Mouse (Mus musculus): ENCODE measurements around the gene Pfdn4. TPM values are rescaled to one million over a fixed set of nuclear protein-coding genes. Genes with fewer than 3 reads are reported as not detected.
"Not testable (repeated sequence)": the region's sequence is repeated elsewhere in the genome, so short reads cannot be mapped to it uniquely, and the experiment has no call there.

The Pfdn4 gene
- 10 to 100 TPM; 15.4 to 17.2 TPM for total RNA-seq (2021)

DNA sequence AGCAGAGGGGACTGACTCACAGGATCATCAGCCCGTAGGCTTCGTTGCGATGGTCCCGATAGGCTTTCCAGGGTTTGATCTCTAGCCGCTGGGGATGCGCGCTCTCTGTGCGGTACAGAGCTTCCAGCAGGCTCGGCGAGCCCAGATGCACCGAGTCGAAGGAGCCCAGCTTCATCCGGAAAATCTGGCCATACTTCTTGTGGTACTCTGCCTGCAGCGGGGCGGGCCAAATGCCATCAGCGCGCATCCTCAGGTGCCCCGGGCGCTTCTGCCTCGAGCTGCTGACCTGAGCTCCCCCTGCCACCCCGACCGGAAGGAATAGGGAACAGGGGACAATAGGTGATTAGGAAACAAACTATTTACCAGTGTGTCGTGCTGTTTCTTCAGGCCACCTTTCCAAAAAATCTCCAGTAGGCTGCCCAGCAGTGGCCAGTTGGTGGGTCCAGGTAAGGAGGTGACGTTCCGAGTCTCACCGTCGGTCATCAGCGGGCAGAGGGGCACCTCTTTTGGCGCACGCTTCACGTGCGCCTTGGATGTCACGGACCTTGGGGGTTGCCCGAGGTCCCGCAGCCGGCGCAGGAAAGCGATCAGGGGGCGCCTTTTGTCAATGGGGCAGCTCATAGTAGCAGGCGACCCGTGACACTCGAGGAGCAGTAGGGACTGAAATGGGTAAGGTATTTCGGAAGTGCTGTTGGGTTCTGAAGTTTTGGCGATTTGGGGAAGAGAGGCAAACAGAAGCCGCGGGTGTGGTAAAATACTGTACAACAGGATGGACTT, at the start of gene Pfdn4:
Pfdn4 (plus strand) TSS at position 275 of the 777 bp plus-strand sequence.
- DNase-seq, result no peak

DNA sequence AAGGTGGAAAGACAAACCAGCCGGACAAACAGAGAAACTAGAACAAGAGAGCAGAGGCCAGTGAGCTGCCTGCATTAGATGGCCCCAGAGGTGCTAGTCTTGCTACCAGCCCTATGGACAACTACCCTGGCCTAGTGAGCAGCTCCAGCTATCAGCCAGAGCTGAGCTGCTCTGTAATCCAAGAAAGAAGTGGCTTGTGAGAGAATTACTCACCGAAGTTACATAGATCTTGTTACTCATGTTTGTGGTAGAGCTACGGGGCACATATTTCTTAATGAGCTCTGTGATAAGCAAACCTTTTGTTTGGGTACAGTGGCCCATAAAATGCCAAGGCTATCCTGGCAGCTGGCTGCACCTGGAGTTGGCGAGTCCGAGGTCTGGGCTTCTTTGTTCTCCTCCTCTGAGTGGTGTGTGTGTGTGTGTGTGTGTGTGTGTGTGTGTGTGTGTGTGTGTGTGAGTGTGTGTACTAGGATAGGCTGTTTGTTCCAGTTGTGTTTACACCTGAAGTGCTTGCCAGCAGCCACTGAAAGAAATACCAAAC, 49.3 kb upstream of the Pfdn4 start:
- no peak for DNase-seq

GRCm38 (mm10) chr2:170447651-170448050, 48.6 kb upstream of the Pfdn4 start:
- no peak for DNase-seq

DNA sequence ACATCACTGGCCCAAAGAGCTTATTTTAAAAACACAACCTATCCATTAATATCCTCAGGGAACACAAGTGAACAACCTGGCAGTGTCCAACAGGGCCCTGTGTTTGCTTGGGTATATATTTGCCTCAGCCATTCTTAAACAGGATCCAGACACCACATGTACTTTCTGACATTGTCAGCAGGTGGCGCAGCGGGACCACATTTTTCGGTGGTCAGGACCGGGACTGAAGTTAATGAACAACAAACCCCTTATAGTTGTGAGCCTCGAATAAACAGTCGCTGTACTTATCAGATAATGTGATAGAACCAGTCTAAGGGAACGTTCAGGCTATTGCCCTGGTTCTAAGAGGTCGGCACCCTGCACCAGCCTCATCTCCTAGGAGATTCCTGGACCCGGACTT, 45.3 kb upstream of the Pfdn4 start:
- peak; percentile 88 for DNase-seq

GRCm38 (mm10) chr2:170453809-170454208, 42.4 kb upstream of the Pfdn4 start:
- DNase-seq, result not testable (repeated sequence)

- DNase-seq, result no peak
Measured at GRCm38 (mm10) chr2:170459183-170459582, 37.0 kb upstream of the Pfdn4 start.

DNA sequence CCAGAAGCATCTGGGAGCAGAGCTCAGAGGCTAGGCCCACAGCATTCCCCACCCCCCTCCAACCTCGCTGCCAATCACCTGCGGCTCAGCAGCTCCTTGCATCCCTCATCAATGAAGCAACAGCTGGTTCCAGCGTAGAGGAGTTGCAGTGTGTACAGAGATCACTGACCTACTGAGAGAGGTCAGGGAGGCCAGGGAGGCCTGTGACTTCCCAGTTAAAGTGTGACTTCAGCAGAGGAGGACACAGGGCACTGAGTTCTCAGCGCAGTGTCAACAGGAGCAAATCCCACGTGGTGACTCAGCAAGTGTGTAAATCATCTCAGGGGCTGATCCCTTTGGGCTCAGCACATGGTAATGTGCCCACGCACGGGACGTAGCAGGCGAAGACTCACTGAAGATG, 36.4 kb upstream of the Pfdn4 start:
- no peak for DNase-seq

DNA sequence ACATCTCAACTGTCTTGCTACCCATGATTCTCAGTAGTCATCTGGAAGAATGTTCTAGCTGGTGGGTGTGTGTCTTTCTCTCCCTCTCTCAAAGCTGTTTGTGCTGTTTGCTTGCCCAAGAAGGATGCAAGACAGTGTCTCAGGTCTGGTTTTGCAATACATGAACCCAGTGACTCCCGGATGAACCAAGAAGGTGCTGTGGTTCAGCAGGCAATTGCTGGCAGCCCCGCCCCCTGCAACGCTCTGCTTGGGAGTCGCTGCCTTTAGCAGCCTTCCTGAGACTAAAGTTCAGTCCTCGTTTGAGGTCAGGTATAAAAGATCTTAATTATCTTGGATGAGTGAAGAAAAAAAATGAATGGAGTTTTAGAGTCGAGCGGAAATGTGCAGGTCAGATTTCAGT, 34.6 kb upstream of the Pfdn4 start:
- DNase-seq, result no peak

DNA sequence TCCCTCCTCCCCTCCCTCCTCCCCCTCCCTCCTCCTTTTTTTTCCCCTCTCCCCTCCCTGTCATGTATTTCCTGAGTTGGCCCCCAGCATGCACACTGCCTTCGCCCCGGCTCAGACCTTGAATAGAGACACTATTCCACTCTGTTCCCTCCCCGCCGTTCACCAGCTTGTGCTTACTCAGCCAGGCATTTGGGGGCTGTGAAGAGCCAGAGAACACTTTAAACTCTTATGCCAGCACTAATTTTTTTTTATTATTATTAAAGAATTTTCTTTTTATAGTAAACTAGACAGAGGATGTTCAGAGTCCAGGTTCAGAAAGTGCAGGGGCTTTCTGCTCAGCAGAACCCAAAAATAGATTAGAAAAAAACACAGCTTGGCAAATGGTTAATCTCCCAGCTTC, 31.4 kb upstream of the Pfdn4 start:
- DNase-seq, result no peak

- DNase-seq, result peak; percentile 50
Measured at GRCm38 (mm10) chr2:170468009-170468408, 28.2 kb upstream of the Pfdn4 start.

- peak; percentile 49 for DNase-seq
Measured at GRCm38 (mm10) chr2:170469616-170470308, 26.5 kb upstream of the Pfdn4 start.

- DNase-seq, result no peak
Measured at GRCm38 (mm10) chr2:170470591-170470990, 25.6 kb upstream of the Pfdn4 start.

- no peak for DNase-seq
Measured at GRCm38 (mm10) chr2:170474125-170474524, 22.1 kb upstream of the Pfdn4 start.

- no peak for DNase-seq
Measured at GRCm38 (mm10) chr2:170475164-170475563, 21.1 kb upstream of the Pfdn4 start.

- DNase-seq, result peak; percentile 53
Measured at GRCm38 (mm10) chr2:170476215-170476614, 20.0 kb upstream of the Pfdn4 start.

GRCm38 (mm10) chr2:170476643-170477042, 19.6 kb upstream of the Pfdn4 start:
- DNase-seq, result peak; percentile 8

DNA sequence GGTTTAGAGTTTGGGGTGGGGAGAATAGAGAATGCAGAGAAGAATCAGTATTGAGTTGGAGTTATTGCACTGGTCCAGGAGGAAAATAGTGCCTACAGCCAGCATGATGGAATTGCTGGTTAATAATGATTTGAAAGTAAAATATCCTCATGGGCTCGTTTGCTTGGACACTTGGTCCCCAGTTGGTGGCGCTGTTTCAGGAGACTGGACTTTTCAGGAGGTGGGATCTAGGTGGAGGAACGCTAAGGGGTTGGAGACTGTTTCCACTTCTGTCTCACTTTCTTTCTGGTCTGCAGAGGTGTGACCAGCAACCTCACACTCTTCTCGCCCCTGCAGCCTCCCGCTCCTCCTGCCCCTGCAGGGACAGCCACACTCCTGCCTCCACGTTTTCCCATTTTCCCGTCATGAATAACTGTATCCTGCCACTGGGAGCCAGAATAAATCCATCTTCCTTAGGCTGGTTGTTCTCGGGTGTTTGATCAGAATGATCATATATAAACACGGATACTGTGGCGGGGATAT, 14.1 kb upstream of the Pfdn4 start:
- no peak for DNase-seq

- no peak for DNase-seq
Measured at GRCm38 (mm10) chr2:170483914-170484313, 12.3 kb upstream of the Pfdn4 start.

DNA sequence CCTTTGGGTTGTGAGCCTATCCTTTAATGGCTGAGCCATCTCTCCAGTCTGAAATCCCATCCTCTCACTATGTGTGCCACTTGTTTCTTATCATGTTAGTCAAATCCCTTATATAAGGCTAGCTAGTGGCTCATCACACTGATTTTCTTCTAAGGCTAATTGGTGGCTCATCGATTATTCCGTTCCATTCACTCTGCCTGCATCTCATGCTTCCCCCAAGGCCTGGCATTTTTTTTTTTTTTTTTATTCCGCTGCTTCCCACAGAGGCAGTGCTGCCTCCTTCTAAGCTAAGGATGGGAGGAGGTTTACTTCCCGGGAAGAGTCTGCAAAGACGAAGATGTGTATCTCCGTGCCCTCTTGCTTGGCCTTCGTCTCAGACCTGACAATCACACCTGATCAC, 9.0 kb upstream of the Pfdn4 start:
- no peak for DNase-seq

DNA sequence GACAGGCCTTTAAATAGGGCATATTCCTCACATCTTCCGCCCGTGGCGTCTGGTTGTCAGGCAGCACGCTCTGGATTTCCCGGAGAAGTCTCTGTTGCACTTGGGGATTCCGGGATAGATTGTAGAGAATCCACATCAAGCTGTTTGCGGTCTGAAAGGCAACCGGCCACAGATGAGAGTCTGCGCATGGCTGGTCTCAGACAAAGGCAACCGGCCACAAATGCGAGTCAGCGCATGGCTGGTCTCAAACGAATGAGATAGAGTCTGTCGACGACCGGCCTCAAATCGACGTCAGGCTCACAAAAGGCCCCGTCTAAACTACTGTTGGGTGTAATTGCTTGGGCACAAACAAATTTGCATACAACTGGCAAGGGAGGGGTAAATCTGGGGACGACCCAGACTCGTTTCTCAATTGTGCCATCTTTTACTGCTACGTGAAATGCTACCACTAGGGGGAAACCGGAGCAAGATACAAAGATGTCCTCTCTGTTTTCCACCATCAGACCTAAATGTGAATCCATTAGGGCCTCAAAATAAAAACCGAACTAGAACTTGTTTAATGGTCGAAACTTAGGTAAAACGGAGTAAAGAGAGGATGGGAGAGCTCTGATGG, 8.2 kb upstream of the Pfdn4 start:
- DNase-seq, result no peak

GRCm38 (mm10) chr2:170494784-170495710, 1.2 kb upstream of the Pfdn4 start:
- DNase-seq, result no peak

DNA sequence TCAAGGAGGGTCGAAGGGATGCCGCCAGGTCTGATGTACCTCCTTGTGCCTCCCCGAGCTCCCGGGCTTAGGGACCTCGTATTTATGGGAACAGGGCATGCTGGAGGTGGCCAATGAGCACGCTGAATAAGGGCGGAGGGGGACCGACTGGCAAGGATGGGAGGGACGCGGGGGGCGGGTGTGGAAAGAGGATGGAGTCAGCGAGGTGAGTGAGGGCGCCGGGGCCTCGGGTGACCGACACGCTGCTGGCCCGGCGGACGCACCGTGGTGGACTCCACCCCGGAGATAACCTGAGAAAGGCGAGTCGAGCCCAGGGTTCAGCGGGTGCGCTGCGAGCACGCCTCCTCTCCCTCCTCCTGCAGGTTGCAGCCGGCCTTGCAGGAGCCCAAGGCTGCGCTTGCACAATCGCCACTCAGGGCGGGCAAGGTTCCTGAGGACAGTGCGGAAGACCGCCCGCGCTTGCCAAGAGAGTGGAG, 901 bp downstream of the Pfdn4 start, which contains the start of gene Cyp24a1:
Cyp24a1 (minus strand) TSS at position 55 of the 476 bp plus-strand sequence.
- peak; percentile 36 for DNase-seq
